Mouse (Mus musculus): ENCODE measurements around the gene Kdelc1.

- no peak for TF ChIP-seq POLR2A (IDR thresholded peaks at IDR 0.05; ENCODE audit: insufficient read depth, low read depth, low read length)
- TF ChIP-seq CTCF (IDR thresholded peaks at IDR 0.05; ENCODE audit: insufficient read depth, low read depth, low read length): no peak
These were observed 15.7 kb downstream of the Kdelc1 start for GRCm38 (mm10) chr1:44102939-44103338.
